Mouse (Mus musculus) MEL (cell line): ENCODE data around the gene Zmym2.
"Not testable (repeated sequence)": the region's sequence is repeated elsewhere in the genome, so short reads cannot be mapped to it uniquely, and the experiment has no call there.

Experiments
- CHD1 ChIP-seq: IDR thresholded peaks from 2 replicates; pipeline ENCODE4 v1.6.1; 2012; ENCODE audit warnings: low read depth, mild to moderate bottlenecking, inconsistent platforms, low read length, improper control_type of control experiment
- CTCF ChIP-seq, 3 experiments: IDR thresholded peaks in 2 of 3; conservative IDR thresholded peaks in 1 of 3; 2 replicates each; pipeline ENCODE4 v1.5.1; 2011 to 2012; ENCODE audit warnings: low read length in 3 of 3, low read depth in 2 of 3, mild to moderate bottlenecking in 2 of 3, improper control_type of control experiment in 1 of 3, inconsistent platforms in 1 of 3, mixed read lengths in 1 of 3, moderate library complexity in 1 of 3; ENCODE audit not compliant: control insufficient read depth in 1 of 3, insufficient read depth in 1 of 3, poor library complexity in 1 of 3, severe bottlenecking in 1 of 3
- E2F4 ChIP-seq: IDR thresholded peaks from 2 replicates; pipeline ENCODE4 v1.6.1; 2011; ENCODE audit warnings: low read depth, low read length, improper control_type of control experiment, borderline replicate concordance
- MAFK ChIP-seq: IDR thresholded peaks from 2 replicates; pipeline ENCODE4 v1.6.1; 2011; ENCODE audit warnings: low read depth, mild to moderate bottlenecking, low read length, improper control_type of control experiment, borderline replicate concordance
- USF1 ChIP-seq: IDR thresholded peaks from 2 replicates; pipeline ENCODE4 v1.6.1; 2014; ENCODE audit warnings: low read depth, mild to moderate bottlenecking, inconsistent platforms, low read length, improper control_type of control experiment, moderate library complexity
- ZKSCAN1 ChIP-seq: IDR thresholded peaks from 2 replicates; pipeline ENCODE4 v1.6.1; 2012; ENCODE audit warnings: low read depth, mild to moderate bottlenecking, inconsistent platforms, low read length, improper control_type of control experiment, moderate library complexity
- ZNF384 ChIP-seq: IDR thresholded peaks from 2 replicates; pipeline ENCODE4 v1.6.1; 2012; ENCODE audit warnings: low read depth, mild to moderate bottlenecking, inconsistent platforms, low read length, improper control_type of control experiment

GRCm38 (mm10) chr14:56886594-56887513 is at the start of gene Zmym2:
- peak; percentile 44 to 54 (median 54) for TF ChIP-seq CTCF (IDR thresholded peaks at IDR 0.05 in 2 of 3, conservative IDR thresholded peaks at IDR 0.05 in 1 of 3; ENCODE audit: control insufficient read depth in 1 of 3, insufficient read depth in 1 of 3, low read depth in 2 of 3, low read length in 3 of 3, poor library complexity in 1 of 3, severe bottlenecking in 1 of 3)
- not testable (repeated sequence) for TF ChIP-seq ZNF384, CHD1, MAFK, E2F4, ZKSCAN1, USF1
